Mouse (Mus musculus): ENCODE data around the gene St7.

Gene St7

DNA sequence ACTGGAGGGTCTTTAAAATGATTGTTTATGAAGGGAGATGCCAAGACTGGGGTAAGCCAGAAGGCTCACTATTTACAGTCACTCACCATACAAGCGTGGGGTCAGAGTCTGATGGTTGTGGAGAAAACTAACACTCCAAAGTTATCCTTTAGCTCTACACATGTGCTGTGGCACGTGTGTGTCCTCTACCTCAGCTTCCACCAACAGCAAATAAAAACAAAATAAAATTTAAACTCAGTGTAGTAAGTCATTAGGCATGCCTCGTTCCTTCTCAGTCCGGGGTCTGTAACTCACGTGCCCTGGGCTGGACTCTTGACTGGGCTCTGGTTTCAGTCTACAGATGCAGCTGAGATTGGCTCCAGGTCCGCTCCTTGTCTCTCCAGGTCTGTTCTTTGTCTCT lies 27.3 kb downstream of the St7 start:
- no peak for DNase-seq

DNA sequence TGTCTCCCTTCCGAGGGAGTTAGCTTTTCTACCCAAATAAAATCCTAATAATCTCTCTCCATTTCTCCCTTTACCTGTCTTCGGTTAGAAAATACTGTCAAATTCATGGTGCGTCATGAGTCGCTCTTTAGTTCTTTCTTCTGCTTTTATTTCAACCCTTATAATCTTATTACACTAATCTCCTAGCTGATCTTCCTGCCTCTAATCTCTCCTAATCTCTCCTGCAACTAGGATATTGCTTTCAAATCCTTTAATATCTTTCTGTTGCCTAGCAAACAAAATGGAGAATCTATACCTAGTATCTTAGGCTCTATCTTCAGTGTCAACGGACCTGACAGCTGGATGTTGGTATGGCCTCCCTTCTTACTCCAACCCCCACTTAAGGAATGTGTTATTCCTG lies 29.0 kb downstream of the St7 start:
- DNase-seq, result no peak

DNA sequence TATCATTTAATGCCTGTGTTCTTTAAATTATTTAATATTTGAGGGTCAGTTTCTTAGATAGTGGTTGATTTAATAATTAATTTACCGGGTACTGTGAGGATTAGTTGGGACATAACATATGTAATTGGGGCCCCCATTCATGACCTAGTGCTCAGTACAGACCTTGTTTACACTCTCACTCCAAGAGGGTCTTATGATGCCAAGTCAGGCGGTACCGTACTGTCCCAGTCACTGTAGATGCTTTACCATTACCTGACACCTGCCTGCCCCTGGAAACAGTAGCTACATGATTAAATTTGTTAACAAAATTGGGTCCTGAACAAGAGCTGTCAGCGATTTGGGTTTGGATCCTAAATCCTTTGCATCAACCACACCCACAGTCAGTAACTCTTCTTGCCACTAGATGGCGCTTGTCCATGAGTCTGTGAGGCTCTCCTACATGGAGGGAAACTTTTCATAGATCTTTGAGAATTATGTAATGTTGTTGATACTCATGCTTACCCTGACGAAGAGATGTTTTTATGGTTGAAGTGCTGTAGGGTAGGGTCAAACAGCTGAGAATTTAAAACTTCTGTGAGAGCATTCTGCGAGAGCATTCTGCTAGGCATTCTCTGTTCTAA lies 33.2 kb downstream of the St7 start:
- peak in 1 of 2 experiments; percentile 49 for DNase-seq

DNA sequence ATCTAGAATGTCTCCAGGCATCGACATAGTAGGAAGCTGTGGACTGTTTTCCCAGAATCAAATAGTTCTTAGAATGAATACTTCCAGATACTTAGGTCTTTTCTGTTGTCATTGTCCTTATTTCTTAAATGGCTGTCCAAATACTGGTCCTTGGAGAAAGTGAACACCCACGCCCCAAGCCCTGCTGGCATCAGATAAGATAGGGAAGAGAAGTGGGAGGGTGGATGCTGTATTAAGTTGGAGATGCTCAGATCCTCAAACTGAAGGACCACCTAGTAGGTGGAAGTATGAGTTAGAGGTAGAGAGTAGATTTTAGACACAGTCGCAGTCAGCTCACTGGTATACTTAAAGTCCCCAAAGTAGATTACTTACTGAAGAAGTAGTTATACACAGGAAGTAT lies 34.5 kb downstream of the St7 start:
- no peak for DNase-seq

DNA sequence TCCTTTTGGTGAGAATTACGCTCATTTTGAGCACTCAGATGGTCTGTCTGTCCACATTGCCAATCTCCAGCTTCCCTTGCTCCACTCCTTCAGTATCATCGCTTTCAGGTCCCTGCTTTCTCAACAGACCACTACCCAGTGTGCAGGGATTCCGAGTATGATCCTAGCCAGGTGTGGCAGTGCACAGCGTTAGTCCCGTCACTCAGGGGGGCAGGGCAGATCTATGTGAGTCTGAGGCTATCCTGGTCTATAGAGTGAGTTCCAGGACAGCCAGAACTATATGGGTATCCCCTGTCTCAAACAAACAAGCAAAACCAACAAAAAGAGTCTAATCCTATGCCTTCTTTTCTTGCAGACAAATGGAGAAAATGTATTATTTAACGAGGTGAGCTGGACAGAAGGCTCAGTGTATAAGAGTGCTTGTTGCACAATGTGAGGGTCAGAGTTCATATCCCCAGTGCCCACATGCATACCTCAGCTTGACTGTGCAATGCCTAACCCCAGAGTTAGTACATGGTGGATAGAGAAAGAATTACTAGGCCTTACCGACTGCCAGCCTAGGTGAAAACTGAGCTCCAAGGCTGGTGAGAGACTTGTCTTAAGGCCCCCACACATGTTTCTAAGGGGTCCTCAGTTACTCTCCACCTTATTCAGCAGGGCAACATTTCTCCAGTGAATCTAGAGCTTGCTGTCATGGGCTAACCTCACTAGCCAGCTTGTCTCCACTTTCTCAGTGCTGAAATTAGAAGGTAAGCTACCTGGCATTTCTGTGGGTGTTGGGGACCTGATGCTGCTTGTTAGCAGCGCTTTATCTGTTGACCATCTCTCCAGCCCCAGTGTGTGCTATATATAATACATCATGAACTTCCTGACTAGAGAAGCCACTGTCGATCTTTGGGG lies 35.4 kb downstream of the St7 start:
- DNase-seq, result no peak

DNA sequence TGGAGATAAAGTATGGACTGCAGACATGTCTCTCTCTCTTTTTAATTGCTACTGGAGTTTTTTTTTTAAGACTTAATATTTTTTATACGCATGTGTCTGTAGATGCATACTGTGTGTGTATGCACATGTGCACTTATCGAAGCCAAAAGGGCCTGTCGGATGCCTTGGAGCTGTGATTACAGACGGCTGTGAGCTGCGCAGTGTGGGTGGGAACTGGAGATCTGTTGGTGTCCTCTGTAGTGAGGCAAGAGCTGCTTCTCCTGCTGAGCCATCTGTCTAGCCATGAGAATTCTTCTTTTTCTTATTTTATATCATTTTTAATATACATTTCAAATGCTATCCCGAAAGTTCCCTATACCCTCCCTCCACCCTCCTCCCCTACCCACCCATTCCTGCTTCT lies 37.4 kb downstream of the St7 start:
- DNase-seq, result no peak

DNA sequence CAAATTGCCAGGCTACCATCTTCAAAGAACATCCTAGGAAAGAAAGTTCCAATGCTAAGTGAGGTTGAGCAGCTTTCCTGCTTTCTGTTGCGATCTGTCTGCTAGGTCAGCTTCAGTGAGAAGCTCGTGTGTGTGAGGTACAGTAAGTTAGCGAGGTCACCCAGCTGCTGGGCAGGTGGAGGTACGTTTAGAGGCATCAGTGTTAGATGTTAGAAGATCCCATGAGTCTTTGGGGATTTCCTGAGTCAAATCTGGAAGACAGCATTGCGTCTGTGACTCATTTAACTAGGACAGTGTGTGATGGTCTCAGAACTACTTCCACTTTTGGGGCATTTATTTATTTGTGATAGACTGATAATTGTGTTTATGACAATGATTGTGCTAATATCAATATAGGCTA lies 39.0 kb downstream of the St7 start:
- DNase-seq, result no peak

DNA sequence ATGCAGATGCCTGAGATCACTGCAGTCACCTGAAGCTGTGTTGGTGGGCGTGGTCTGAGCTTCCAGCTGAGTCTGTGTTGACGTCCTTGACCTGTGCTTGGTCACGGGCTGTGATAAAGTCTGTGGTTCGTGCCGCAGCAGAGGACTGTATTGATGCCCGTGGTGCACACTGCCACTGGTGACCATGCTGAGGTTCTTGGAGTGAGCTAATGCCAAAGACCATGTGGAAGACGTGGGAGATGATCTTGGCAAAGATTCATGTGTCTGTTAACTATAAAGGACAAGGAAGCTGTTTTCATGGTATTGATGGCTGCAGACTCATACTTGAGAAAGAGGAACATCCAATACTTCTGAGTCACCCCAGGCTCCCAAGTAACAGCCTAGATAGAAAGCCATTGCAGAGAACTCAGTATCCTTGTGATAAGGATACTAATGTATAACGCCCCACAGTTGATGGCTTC lies 41.2 kb downstream of the St7 start:
- no peak for DNase-seq

DNA sequence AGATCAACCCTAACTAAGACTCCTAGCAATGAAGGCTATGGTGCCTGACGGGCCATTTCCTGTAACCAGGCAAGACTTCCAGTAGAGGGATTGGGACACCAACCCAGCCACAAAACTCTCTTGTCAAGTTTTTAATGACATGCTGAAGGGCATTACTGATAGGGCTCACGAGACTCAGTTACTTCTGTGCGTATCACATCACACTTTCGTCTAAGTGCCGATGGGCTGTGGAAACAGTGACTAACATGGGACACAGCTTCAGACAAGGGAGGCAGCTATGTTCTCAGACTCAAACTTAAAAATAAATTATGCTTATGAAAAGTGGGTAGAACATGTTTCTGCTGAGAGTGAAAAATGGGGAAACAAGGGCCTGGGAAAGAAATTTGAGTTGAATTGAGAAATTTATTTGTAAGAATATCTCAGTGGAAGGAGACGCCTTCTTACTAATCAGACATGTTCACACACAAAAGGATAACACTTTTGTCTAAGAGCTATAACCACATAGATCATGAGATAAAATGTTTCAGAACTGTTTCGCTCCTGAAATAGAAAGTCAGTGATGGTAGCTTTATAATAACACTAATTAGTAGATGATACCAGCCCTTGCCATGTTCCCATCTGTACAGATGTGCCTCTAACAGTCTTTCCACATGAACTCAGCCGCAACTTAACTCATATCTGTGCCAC lies 44.7 kb downstream of the St7 start:
- DNase-seq, result no peak

DNA sequence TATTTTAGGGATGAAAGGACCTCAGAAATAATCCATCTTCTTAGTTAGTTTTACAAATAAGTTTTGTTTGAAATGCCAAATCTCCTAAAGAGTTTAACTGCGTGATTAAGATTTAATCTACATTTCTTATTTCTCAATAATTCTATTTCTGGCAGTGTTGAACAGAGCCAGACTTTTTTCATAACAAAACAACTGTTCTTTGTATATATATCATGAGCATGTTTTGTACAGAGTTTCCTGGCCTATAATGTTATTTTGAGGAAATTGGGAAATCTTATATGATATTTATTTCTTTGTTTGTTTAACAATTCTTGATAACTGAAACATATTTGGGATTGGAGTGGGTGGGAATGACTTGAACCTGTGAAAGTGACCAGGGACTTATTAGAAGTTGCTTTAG lies 47.4 kb downstream of the St7 start:
- no peak for DNase-seq

DNA sequence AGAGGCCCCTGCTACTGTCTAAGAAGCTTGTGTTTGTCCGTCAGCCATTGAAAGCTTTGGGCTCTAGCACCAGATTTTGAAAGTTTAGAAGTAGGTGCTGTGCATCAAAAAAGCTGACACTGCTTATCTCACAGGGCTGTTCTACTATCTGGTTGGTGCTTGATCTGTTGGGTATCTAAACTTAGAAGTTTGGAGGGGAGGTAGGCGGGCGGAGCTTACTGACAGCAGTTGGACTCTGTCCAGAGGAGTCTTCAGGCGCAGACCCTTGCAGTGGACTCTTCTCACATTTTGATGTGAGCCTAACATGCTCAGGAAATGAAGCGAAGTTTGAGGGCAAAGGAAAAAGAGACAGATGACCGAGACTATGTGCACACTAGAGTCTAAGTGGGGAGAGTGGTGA lies 48.9 kb downstream of the St7 start:
- DNase-seq, result no peak

DNA sequence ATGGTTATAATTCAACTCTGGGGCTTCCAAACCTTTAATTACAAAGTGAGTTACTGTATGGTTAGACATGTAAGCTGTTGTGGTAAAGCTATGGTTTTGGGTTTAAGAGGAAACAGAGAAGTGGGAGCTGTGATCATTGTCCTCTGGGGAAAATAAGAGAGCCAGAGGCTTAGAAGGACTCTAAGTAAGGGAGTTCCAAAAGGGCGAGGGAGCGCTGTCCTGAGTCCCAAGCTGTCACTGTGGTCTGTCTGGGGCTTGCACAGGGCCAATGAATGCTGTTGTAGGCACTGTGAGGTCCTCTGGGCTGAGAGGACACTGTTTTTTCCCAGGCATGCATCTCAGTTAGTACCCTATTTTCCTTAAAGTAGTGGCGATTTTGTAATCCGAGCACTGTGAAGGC lies 49.5 kb downstream of the St7 start:
- no peak for DNase-seq

DNA sequence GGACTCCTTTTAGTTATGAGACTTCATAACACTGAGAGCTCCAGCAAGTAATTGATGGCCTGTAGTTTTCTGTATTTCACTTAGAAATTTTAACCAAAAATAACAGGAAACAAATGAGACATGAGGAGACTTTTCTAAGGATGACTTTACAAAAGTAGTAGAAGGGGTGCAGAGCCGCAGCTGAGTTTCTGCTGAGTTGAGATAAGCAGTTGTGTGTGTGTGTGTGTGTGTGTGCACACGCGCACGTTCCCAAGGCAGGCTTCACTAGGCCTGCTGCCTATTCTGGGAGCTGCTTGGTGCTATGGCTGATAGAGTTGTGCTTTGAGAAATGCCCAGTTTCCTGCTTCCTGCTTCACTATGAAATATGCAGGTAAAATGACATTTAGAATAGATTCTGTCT lies 50.6 kb downstream of the St7 start:
- no peak for DNase-seq

DNA sequence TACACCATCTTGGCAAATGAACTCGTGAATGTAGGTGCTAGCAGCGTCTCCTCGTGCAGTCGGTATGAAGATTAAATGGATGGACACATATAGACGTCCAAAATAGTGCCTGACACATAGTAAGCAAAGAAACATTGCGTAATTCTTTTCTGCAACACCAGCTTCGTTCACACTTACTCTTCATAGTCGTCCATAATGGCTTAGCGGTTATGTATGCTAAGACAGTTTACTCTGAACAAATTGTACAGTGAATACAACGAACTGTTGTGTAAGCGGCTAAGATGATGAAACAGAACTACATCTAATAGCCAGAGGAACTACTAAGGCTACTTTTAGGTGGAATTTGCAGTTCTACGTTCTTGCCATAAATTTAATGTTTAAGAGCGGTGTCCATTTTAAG lies 55.0 kb downstream of the St7 start:
- no peak for DNase-seq

DNA sequence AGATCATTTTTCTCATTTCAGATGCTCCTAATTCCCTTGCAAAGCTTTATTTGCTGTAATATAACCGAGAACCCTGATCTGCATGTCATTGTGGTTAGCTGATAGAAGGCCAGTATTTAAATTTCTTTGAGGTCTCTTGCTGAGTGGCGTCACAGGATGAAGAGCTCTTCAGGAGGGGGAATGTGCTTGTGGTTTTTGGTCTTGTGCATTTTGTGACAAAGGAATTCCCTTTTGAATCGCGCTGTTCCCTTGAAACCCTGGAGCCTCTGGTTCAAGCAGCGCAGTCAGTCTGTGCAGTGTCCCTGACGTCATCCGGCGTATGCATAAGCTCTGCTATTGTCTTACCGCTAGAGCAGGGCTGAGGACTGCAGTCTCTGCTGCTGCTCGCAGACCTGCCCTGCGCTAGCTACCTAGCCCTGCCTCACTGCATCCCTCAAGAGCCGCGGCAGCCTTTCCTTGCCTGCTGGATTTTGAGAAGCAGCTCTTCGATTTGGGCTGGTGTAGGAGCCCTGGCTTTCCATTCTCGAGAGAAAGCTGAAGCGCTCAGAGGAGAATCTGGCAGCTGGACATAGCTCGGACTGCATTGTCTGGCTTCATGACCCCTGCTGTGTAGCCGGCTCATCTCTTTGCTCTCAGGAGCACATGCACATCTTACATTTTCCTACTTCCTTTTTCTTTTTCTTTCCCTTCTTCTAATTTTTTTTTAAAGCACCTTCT lies 56.3 kb downstream of the St7 start:
- DNase-seq, result peak; percentile 15 to 46

DNA sequence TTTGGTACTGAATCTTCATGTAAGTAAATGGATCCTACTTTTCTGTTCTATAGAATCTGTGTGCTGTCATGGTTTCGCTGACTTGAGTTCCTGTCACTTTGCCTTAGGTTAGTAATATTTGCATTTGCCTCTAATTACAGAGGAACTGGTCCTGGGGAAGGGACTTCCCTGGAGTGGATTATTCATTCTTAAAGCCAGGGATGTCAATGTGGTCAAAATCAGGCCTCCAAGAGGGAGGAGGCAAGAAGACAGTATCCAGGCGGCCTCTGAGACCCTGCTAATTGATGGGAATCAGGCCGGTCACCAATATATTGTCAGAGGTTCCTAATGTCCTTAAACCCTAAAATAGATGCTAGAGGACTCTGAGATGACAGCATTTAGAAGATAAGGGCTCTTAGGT lies 56.9 kb downstream of the St7 start:
- DNase-seq, result no peak

DNA sequence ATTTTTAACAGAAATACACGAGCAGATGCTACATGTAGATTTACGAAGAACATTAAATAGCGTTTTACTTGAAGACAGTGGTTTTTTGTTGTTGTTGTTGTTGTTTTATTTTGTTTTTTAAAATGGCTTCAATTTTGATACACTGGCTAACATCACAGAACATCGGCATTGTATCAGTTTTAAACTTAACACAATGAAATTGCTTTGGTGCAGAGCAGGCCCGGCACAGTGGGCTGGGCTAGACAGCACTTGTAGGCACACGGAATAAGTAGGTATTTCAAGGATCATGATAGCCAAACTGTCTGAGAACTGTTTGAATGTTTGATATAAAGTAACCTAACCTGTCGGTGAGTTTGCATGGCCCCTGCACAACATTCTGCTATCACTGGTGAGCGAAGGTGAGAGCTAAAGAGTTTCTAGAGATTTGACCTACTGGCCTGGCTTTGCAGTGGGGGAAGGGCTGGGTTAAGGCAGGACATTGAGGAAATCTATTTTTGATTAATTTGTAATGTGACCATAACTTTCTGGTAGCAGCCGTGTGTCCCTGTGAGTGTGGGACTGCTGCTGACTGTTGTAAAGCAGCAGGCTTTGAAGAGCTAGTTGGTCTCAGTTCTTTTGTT lies 57.4 kb downstream of the St7 start:
- DNase-seq, result no peak

DNA sequence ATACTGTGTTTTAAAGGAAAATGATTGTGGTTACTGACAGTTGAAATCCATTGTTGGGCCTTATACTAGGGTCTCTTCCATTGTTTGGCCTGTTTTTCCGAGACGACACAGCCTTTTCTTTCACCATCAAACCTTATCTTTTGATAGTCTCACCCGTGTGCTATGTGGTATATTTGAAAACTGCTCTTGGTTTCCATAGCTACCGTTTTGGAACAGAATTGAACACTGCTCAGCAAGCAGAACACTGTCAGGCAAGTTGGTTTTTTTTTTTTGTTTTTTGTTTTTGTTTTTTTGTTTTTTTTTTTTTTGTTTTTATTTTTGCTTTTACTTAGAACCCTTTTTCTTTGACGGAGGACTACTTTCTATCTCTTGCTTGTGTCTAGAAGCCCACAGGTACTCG lies 58.2 kb downstream of the St7 start:
- no peak for DNase-seq

DNA sequence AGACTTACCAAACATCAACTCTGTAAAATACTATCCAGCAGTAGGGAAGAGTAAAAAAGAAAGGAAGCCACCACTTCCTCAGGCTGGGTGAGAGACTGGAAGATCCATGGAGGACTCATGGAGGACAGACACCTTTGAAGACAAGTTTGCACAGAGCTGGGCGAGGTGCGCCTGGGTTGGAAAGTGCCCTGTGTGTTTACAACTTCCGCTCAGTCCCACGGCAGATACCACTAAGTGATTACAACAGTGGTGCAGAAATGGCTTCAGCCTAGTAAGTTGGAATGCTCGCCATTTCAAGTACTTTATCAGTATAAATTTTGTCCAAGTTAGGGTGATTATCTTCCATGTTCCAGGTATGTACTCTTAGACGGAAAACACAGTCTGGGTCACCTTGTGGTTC lies 63.2 kb downstream of the St7 start:
- no peak for DNase-seq

DNA sequence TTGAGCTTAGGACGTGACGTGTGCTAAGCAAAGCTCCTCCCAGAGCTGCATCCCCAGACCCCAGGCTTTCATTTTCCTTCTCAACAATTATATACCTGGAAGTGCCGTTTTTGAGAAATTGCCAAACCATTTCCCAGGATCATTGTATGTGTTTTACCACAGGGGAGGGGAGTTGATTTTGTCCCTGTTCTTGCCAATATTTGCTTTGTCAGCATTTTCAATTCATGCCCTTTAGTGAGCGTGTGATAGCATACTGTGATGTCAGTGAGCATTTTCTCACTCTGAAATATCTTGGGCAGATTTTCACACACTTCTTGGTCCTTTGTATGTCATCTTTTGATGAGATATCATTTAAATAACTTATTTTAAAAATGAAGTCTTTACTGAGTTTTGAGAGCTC lies 65.8 kb downstream of the St7 start:
- DNase-seq, result no peak

DNA sequence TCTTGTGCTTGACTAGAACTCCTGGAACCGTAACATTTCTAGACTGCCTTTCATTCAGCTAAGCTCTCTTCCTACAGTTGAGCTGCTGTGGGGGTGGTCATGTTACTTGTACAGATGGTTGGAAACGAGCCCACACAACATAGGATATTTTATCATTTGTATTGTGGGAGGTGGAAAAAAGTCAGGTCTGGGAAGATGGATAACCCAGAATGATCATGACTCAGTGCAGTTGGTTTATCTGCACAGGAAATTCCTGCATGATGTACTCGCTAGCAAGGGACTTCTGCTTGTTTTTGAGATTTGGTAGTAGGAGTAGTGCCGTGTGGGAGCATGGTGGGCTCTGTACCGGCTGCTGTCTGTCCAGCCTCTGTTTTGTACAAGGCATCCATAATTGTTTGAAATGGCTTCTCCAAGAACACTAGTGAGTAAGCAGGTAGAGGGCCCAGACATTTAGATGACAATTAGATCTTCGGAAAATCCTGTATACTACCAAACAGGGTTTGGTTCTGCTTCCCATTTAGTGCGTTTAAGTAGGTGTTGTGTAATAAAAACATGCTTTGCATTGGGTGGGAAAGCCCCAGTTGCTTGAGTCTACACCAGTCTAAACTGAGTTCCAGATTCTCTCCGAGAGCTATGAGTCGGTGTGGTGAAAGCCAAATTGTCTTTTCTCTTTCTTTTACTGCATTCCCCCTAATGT lies 71.4 kb downstream of the St7 start:
- DNase-seq, result no peak

DNA sequence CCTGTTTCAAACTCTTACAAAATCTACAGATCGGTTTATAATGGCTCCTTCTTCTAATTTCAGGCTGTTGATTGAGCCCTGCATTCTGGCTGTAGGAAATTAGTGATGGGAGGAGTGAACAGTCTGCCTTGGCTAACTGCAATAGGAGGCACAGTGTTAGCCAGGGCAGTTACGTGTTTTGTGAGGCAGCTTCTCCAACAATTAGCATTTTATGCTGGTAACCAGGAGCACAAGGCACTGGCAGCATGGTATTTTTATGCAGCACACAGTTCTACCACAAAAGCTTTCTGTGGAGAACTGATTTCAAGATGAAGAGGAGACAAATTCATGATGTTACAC lies 71.9 kb downstream of the St7 start:
- no peak for DNase-seq
